Mouse (Mus musculus) megakaryocyte, embryonic 14.5 days (primary cell): ENCODE measurements around the gene Trim9.

Source experiments
- FLI1 ChIP-seq: IDR thresholded peaks from 2 replicates; pipeline ENCODE4 v1.6.1; 2012; ENCODE audit warnings: low read length, inconsistent platforms, mixed read lengths
- GATA1 ChIP-seq: IDR thresholded peaks from 3 replicates; pipeline ENCODE4 v1.6.1; 2012; ENCODE audit warnings: mixed read lengths, low read length, inconsistent platforms, borderline replicate concordance

- TF ChIP-seq GATA1 (no peak), FLI1 (no peak)
Measured at GRCm38 (mm10) chr12:70322790-70323189, 24.6 kb downstream of the Trim9 start.
